Mouse (Mus musculus): ENCODE measurements around the gene Lyl1. TPM values are rescaled to one million over a fixed set of nuclear protein-coding genes. Genes with fewer than 3 reads are reported as not detected.
A peak's percentile ranks its signal among the peaks of the same experiment; 100 is the strongest.

The Lyl1 gene
- polyA plus RNA-seq, 1 experiment from 2014 or later, result 12.0 TPM

GRCm38 (mm10) chr8:84745032-84745925 lies 44.0 kb downstream of the Lyl1 start:
- Histone ChIP-seq H3K27me3 (ENCODE audit: control insufficient read depth, insufficient read depth, low read length) (no peaks in the 10 kb centered on the region), H3K9me3 (replicated peaks; ENCODE audit: control insufficient read depth, low read length) (no peaks in the 10 kb centered on the region), H3K27ac (ENCODE audit: low read length) (peak overlapping the region; percentile 88), H3K9ac (ENCODE audit: low read length) (peak overlapping the region; percentile 54), H3K4me2 (ENCODE audit: low read depth, low read length) (peak overlapping the region; percentile 56; the same call in 1 of the 2 replicates), H3K36me3 (ENCODE audit: control insufficient read depth, insufficient read depth) (no peaks in the 10 kb centered on the region), H3K4me3 (ENCODE audit: low read length) (no peak overlapping the region), H3K4me1 (ENCODE audit: control insufficient read depth, insufficient read depth, low read length) (peaks cover 51% of the 10 kb centered on the region)
- WGBS, result 16% methylated on average over 17 of the region's 17 CpGs
- ATAC-seq (replicated peaks; ENCODE audit: extremely low read depth, insufficient read depth, low FRiP score), result no peak

DNA sequence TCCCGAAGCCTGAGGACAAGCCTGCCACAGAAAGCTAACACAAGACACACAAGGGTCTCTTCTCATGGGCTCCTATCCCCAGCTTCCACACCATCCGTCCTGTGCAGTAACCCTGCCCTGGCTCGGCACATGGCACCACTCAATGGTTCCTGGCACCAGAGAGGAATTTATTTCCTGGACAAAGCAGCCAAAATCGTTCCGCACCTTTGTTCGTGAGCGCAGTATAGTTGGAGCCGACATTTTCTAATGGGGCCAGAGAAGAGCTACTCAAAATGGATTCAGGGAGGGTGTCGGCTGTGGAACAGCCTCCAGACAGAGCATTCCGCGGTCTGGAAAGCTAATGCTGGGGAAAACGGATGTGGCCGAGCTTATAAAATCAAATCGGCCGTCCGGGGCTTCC lies 48.3 kb downstream of the Lyl1 start:
- Histone ChIP-seq H3K4me2 (ENCODE audit: low read depth, low read length) (no peak overlapping the region), H3K27ac (ENCODE audit: low read length) (peak overlapping the region; percentile 16; the same call in 1 of the 2 replicates), H3K36me3 (ENCODE audit: control insufficient read depth, insufficient read depth) (no peaks in the 10 kb centered on the region), H3K9ac (ENCODE audit: low read length) (no peak overlapping the region), H3K4me1 (ENCODE audit: control insufficient read depth, insufficient read depth, low read length) (peaks cover 27% of the 10 kb centered on the region), H3K4me3 (ENCODE audit: low read length) (no peak overlapping the region), H3K27me3 (ENCODE audit: control insufficient read depth, insufficient read depth, low read length) (no peaks in the 10 kb centered on the region; the same call in 1 of the 2 replicates), H3K9me3 (replicated peaks; ENCODE audit: control insufficient read depth, low read length) (no peaks in the 10 kb centered on the region)
- 73% methylated on average over 16 of the region's 16 CpGs for WGBS
- no peak for ATAC-seq (replicated peaks; ENCODE audit: extremely low read depth, insufficient read depth, low FRiP score)

DNA sequence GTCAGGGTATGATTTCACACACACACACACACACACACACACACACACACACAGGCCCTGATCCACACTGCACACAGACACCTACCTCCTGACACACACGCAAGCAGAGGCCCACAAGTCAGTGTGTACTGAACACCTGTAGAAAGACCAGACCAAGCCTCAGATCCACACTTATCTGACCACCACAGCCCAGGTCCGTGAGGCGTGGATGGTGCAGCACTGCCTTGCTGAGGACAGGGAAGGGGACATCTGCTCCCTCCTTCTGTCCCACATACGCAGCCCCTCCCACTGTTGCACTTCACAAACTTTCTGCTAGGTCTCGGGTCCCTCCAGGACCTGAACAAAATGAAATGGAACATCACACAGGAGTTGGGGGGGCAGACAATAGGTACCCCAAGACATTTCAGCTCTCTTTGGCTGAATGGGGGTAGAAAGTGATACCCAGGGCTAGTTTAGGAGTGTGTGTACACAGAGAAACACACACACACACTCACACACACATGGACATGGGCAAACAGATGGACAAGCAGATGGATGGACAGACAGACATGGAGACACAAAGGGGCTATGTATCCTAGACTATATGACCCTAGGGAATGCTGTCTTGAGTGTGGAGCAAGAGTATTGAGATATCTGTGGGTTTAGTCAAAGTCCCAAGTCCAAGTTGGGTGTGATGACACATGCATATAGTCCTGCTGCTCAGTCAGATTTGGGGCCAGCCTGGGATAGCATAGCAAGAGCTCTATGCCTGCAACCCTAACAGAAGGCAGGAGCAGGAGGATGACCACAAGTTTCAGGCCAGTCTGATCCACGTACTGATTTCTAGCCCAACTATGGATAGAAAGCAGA lies 51.7 kb downstream of the Lyl1 start:
- Histone ChIP-seq H3K9ac (ENCODE audit: low read length) (no peak overlapping the region), H3K9me3 (replicated peaks; ENCODE audit: control insufficient read depth, low read length) (no peaks in the 10 kb centered on the region), H3K4me1 (ENCODE audit: control insufficient read depth, insufficient read depth, low read length) (peaks cover 11% of the 10 kb centered on the region), H3K27me3 (ENCODE audit: control insufficient read depth, insufficient read depth, low read length) (no peaks in the 10 kb centered on the region; the same call in 1 of the 2 replicates), H3K4me2 (ENCODE audit: low read depth, low read length) (no peak overlapping the region), H3K27ac (ENCODE audit: low read length) (no peak overlapping the region), H3K4me3 (ENCODE audit: low read length) (no peak overlapping the region), H3K36me3 (ENCODE audit: control insufficient read depth, insufficient read depth) (0 out of 2 replicates have a peak, but pooled peaks cover 2% of the 10 kb centered on the region)
- ATAC-seq (replicated peaks; ENCODE audit: extremely low read depth, insufficient read depth, low FRiP score), result peak; percentile 39; the same call in 1 of the 2 replicates
- WGBS, result 78% methylated on average over 6 of the region's 6 CpGs

Other genes with a start within 250 kb of the Lyl1 start
- 43.0 and 43.3 TPM in 2 replicates for gene Ier2, start 38.6 kb upstream of the Lyl1 start, polyA plus RNA-seq (2015; fragmentation: Nextera tagmentation; extraction: Ambion mirVana)
- 43.2 and 46.7 TPM in 2 replicates for gene Trmt1, start 15.2 kb upstream of the Lyl1 start, polyA plus RNA-seq (2015; fragmentation: Nextera tagmentation; extraction: Ambion mirVana)
- 11.7 and 14.4 TPM in 2 replicates for gene Nacc1, start 13.6 kb upstream of the Lyl1 start, polyA plus RNA-seq (2015; fragmentation: Nextera tagmentation; extraction: Ambion mirVana)
- gene G430095P16Rik, start 21.6 kb downstream of the Lyl1 start, polyA plus RNA-seq (2015; fragmentation: Nextera tagmentation; extraction: Ambion mirVana), result 3.1 and 4.7 TPM in 2 replicates
- gene Nfix, start 98.9 kb downstream of the Lyl1 start, polyA plus RNA-seq (2015; fragmentation: Nextera tagmentation; extraction: Ambion mirVana), result 12.7 and 15.9 TPM in 2 replicates
- gene Dand5, start 121.4 kb downstream of the Lyl1 start, polyA plus RNA-seq (2015; fragmentation: Nextera tagmentation; extraction: Ambion mirVana), result 6.6 and 6.8 TPM in 2 replicates
- gene Gadd45gip1, start 130.1 kb downstream of the Lyl1 start, polyA plus RNA-seq (2015; fragmentation: Nextera tagmentation; extraction: Ambion mirVana), result 47.7 and 48.3 TPM in 2 replicates
- gene Rad23a, start 139.2 kb downstream of the Lyl1 start, polyA plus RNA-seq (2015; fragmentation: Nextera tagmentation; extraction: Ambion mirVana), result 128 and 131 TPM in 2 replicates
- gene Calr, start 145.5 kb downstream of the Lyl1 start, polyA plus RNA-seq (2015; fragmentation: Nextera tagmentation; extraction: Ambion mirVana), result 630 and 641 TPM in 2 replicates
- 63.2 and 64.4 TPM in 2 replicates for gene Farsa, start 155.5 kb downstream of the Lyl1 start, polyA plus RNA-seq (2015; fragmentation: Nextera tagmentation; extraction: Ambion mirVana)
- 26.2 and 35.4 TPM in 2 replicates for gene Syce2, start 170.7 kb downstream of the Lyl1 start, polyA plus RNA-seq (2015; fragmentation: Nextera tagmentation; extraction: Ambion mirVana)
- gene Gcdh, start 192.5 kb downstream of the Lyl1 start, polyA plus RNA-seq (2015; fragmentation: Nextera tagmentation; extraction: Ambion mirVana), result 43.1 and 46.0 TPM in 2 replicates
- gene Klf1, start 200.5 kb downstream of the Lyl1 start, polyA plus RNA-seq (2015; fragmentation: Nextera tagmentation; extraction: Ambion mirVana), result 1.3 and 1.4 TPM in 2 replicates
- gene Dnase2a, start 207.1 kb downstream of the Lyl1 start, polyA plus RNA-seq (2015; fragmentation: Nextera tagmentation; extraction: Ambion mirVana), result 5.2 and 6.3 TPM in 2 replicates
- gene Mast1, start 235.9 kb downstream of the Lyl1 start, polyA plus RNA-seq (2015; fragmentation: Nextera tagmentation; extraction: Ambion mirVana), result 0.09 and 0.14 TPM in 2 replicates
- 0.24 and 0.38 TPM in 2 replicates for gene Rtbdn, start 245.5 kb downstream of the Lyl1 start, polyA plus RNA-seq (2015; fragmentation: Nextera tagmentation; extraction: Ambion mirVana)